Mouse (Mus musculus): ENCODE results near the gene Adh5. TPM values are rescaled to one million over a fixed set of nuclear protein-coding genes. Genes with fewer than 3 reads are reported as not detected.
"Not testable (repeated sequence)": the region's sequence is repeated elsewhere in the genome, so short reads cannot be mapped to it uniquely, and the experiment has no call there.

Adh5 gene
- total RNA-seq, 2 experiments from 2014 or later, result 72.7 to 73.4 TPM

GRCm38 (mm10) chr3:138454234-138454633 is 11.3 kb downstream of the Adh5 start:
- intact Hi-C loops (cut with DNase I), result no loop called here
- DNase-seq (ENCODE audit: low spot score in 2 of 2), result no peak

- intact Hi-C loops (cut with DNase I), result no loop called here
- DNase-seq (ENCODE audit: low spot score in 2 of 2), result no peak
Observed at GRCm38 (mm10) chr3:138454711-138455435, 12.0 kb downstream of the Adh5 start.

- intact Hi-C loops (cut with DNase I), result no loop called here
- no peak for DNase-seq (ENCODE audit: low spot score in 2 of 2)
Observed at GRCm38 (mm10) chr3:138458441-138458840, 15.5 kb downstream of the Adh5 start.

GRCm38 (mm10) chr3:138460260-138460659 is 17.4 kb downstream of the Adh5 start:
- DNase-seq (ENCODE audit: low spot score in 2 of 2), result peak; percentile 41
- intact Hi-C loops (cut with DNase I), result loop anchor here (10.0 kb wide), 1 partner anchor 445 kb away; no protein-coding TSS in a partner anchor

GRCm38 (mm10) chr3:138461832-138462231 is 18.9 kb downstream of the Adh5 start:
- no peak for DNase-seq (ENCODE audit: low spot score in 2 of 2)
- intact Hi-C loops (cut with DNase I), result loop anchor here (10.0 kb wide), 1 partner anchor 443 kb away; no protein-coding TSS in a partner anchor

- peak; percentile 37 to 51 for DNase-seq (ENCODE audit: low spot score in 2 of 2)
Observed at GRCm38 (mm10) chr3:138463137-138463536, 20.2 kb downstream of the Adh5 start.

GRCm38 (mm10) chr3:138463807-138464206 is 20.9 kb downstream of the Adh5 start:
- no peak for DNase-seq (ENCODE audit: low spot score in 2 of 2)
- intact Hi-C loops (cut with DNase I), result loop anchor here (10.0 kb wide), 1 partner anchor 441 kb away; no protein-coding TSS in a partner anchor

More at GRCm38 (mm10) chr3:138463137-138463536, 20.2 kb downstream of the Adh5 start:
- intact Hi-C loops (cut with DNase I), result loop anchor here (10.0 kb wide), 1 partner anchor 442 kb away; no protein-coding TSS in a partner anchor

- intact Hi-C loops (cut with DNase I), result loop anchor here (10.0 kb wide), 1 partner anchor 440 kb away; no protein-coding TSS in a partner anchor
- no peak for DNase-seq (ENCODE audit: low spot score in 2 of 2)
Observed at GRCm38 (mm10) chr3:138464573-138465147, 21.8 kb downstream of the Adh5 start.

- intact Hi-C loops (cut with DNase I), result loop anchor here (10.0 kb wide), 1 partner anchor 438 kb away; no protein-coding TSS in a partner anchor
- not testable (repeated sequence) for DNase-seq (ENCODE audit: low spot score in 2 of 2)
Observed at GRCm38 (mm10) chr3:138466656-138467055, 23.8 kb downstream of the Adh5 start.

GRCm38 (mm10) chr3:138471066-138471465 is 28.2 kb downstream of the Adh5 start:
- intact Hi-C loops (cut with DNase I), result no loop called here
- no peak for DNase-seq (ENCODE audit: low spot score in 2 of 2)

- intact Hi-C loops (cut with DNase I), result no loop called here
- DNase-seq (ENCODE audit: low spot score in 2 of 2), result no peak
Observed at GRCm38 (mm10) chr3:138479489-138479888, 36.6 kb downstream of the Adh5 start.

- intact Hi-C loops (cut with DNase I), result loop anchor here (10.0 kb wide), 1 partner anchor 593 kb away; the partner anchor contains the start of gene Rap1gds1
- no peak for DNase-seq (ENCODE audit: low spot score in 2 of 2)
Observed at GRCm38 (mm10) chr3:138481526-138482284, 38.8 kb downstream of the Adh5 start.

GRCm38 (mm10) chr3:138483240-138483639 is 40.3 kb downstream of the Adh5 start:
- DNase-seq (ENCODE audit: low spot score in 2 of 2), result no peak
- intact Hi-C loops (cut with DNase I), result loop anchor here (10.0 kb wide), 1 partner anchor 592 kb away; the partner anchor contains the start of gene Rap1gds1

- DNase-seq (ENCODE audit: low spot score in 2 of 2), result peak in 1 of 2 experiments; percentile 15
Observed at GRCm38 (mm10) chr3:138488584-138489326, 45.9 kb downstream of the Adh5 start.

GRCm38 (mm10) chr3:138489327-138490033 is 46.6 kb downstream of the Adh5 start, which contains the start of gene Metap1:
TSS of gene Metap1 (minus strand) at chr3:138489515.
- DNase-seq (ENCODE audit: low spot score in 2 of 2), result peak; percentile 92 to 94
- intact Hi-C loops (cut with DNase I), result loop anchor here (10.0 kb wide), 1 partner anchor 585 kb away; the partner anchor contains the start of gene Rap1gds1

More at GRCm38 (mm10) chr3:138488584-138489326, 45.9 kb downstream of the Adh5 start:
- intact Hi-C loops (cut with DNase I), result loop anchor here (10.0 kb wide), 1 partner anchor 586 kb away; the partner anchor contains the start of gene Rap1gds1

GRCm38 (mm10) chr3:138490034-138490337 is 47.1 kb downstream of the Adh5 start:
- no peak for DNase-seq (ENCODE audit: low spot score in 2 of 2)
- intact Hi-C loops (cut with DNase I), result no loop called here

GRCm38 (mm10) chr3:138493668-138494067 is 50.8 kb downstream of the Adh5 start:
- no peak for DNase-seq (ENCODE audit: low spot score in 2 of 2)
- intact Hi-C loops (cut with DNase I), result no loop called here

- intact Hi-C loops (cut with DNase I), result no loop called here
- DNase-seq (ENCODE audit: low spot score in 2 of 2), result no peak
Observed at GRCm38 (mm10) chr3:138494565-138494964, 51.7 kb downstream of the Adh5 start.

Measured in left cerebral cortex, postnatal 14 days (tissue).